Mouse (Mus musculus): ENCODE data around the gene Il17a. TPM values are rescaled to one million over a fixed set of nuclear protein-coding genes. Genes with fewer than 3 reads are reported as not detected.

Il17a gene
- polyA plus RNA-seq, 1 experiment from 2014 or later, result not detected

- Histone ChIP-seq H3K9me3 (ENCODE audit: control insufficient read depth, low read length) (no peaks in the 10 kb centered on the region), H3K4me3 (ENCODE audit: low read depth, low read length) (no peak overlapping the region), H3K36me3 (ENCODE audit: control insufficient read depth, insufficient read depth, low read length) (no peaks in the 10 kb centered on the region), H3K27me3 (ENCODE audit: control insufficient read depth, insufficient read depth, low read length) (no peaks in the 10 kb centered on the region), H3K27ac (ENCODE audit: low read depth, low read length) (no peak overlapping the region), H3K9ac (ENCODE audit: low read length) (no peak overlapping the region), H3K4me2 (ENCODE audit: low read depth) (no peak overlapping the region), H3K4me1 (ENCODE audit: control insufficient read depth, insufficient read depth, low read length) (no peaks in the 10 kb centered on the region)
- WGBS, result 66% methylated on average over 3 of the region's 3 CpGs
- ATAC-seq (ENCODE audit: insufficient read depth, low FRiP score, low TSS enrichment) (no peak), DNase-seq (ENCODE audit: low spot score) (no peak)
These were observed 30.7 kb upstream of the Il17a start for GRCm38 (mm10) chr1:20700011-20700410.

GRCm38 (mm10) chr1:20736572-20736971 lies 5.9 kb downstream of the Il17a start:
- H3K27ac ChIP-seq (ENCODE audit: low read depth, low read length), result no peak overlapping the region
- DNase-seq (ENCODE audit: low spot score), result no peak
- H3K4me3 ChIP-seq (ENCODE audit: low read depth, low read length), result no peak overlapping the region
- no peak overlapping the region for H3K9ac ChIP-seq (ENCODE audit: low read length)
- WGBS, result 84% methylated on average over 4 of the region's 4 CpGs
- no peaks in the 10 kb centered on the region for H3K4me1 ChIP-seq (ENCODE audit: control insufficient read depth, insufficient read depth, low read length)
- no peaks in the 10 kb centered on the region for H3K36me3 ChIP-seq (ENCODE audit: control insufficient read depth, insufficient read depth, low read length)
- H3K9me3 ChIP-seq (ENCODE audit: control insufficient read depth, low read length), result no peaks in the 10 kb centered on the region
- H3K4me2 ChIP-seq (ENCODE audit: low read depth), result no peak overlapping the region
- ATAC-seq (ENCODE audit: insufficient read depth, low FRiP score, low TSS enrichment), result no peak
- H3K27me3 ChIP-seq (ENCODE audit: control insufficient read depth, insufficient read depth, low read length), result no peaks in the 10 kb centered on the region

- no peaks in the 10 kb centered on the region for H3K27me3 ChIP-seq (ENCODE audit: control insufficient read depth, insufficient read depth, low read length)
- 87% methylated on average over 2 of the region's 2 CpGs for WGBS
- H3K4me1 ChIP-seq (ENCODE audit: control insufficient read depth, insufficient read depth, low read length), result no peaks in the 10 kb centered on the region
- no peak for DNase-seq (ENCODE audit: low spot score)
- H3K27ac ChIP-seq (ENCODE audit: low read depth, low read length), result no peak overlapping the region
- H3K9ac ChIP-seq (ENCODE audit: low read length), result no peak overlapping the region
- H3K36me3 ChIP-seq (ENCODE audit: control insufficient read depth, insufficient read depth, low read length), result no peaks in the 10 kb centered on the region
- H3K4me2 ChIP-seq (ENCODE audit: low read depth), result no peak overlapping the region
- no peak overlapping the region for H3K4me3 ChIP-seq (ENCODE audit: low read depth, low read length)
- no peaks in the 10 kb centered on the region for H3K9me3 ChIP-seq (ENCODE audit: control insufficient read depth, low read length)
- ATAC-seq (ENCODE audit: insufficient read depth, low FRiP score, low TSS enrichment), result no peak
These were observed 7.8 kb downstream of the Il17a start for GRCm38 (mm10) chr1:20738483-20738882.

GRCm38 (mm10) chr1:20740496-20740998 lies 9.8 kb downstream of the Il17a start:
- 79% methylated on average over 3 of the region's 3 CpGs for WGBS
- ATAC-seq (ENCODE audit: insufficient read depth, low FRiP score, low TSS enrichment), result no peak
- no peak overlapping the region for H3K4me3 ChIP-seq (ENCODE audit: low read depth, low read length)
- DNase-seq (ENCODE audit: low spot score), result no peak
- H3K27ac ChIP-seq (ENCODE audit: low read depth, low read length), result no peak overlapping the region
- H3K4me1 ChIP-seq (ENCODE audit: control insufficient read depth, insufficient read depth, low read length), result no peaks in the 10 kb centered on the region
- no peaks in the 10 kb centered on the region for H3K27me3 ChIP-seq (ENCODE audit: control insufficient read depth, insufficient read depth, low read length)
- no peak overlapping the region for H3K4me2 ChIP-seq (ENCODE audit: low read depth)
- H3K36me3 ChIP-seq (ENCODE audit: control insufficient read depth, insufficient read depth, low read length), result no peaks in the 10 kb centered on the region
- H3K9ac ChIP-seq (ENCODE audit: low read length), result no peak overlapping the region
- H3K9me3 ChIP-seq (ENCODE audit: control insufficient read depth, low read length), result no peaks in the 10 kb centered on the region

- Histone ChIP-seq H3K27me3 (ENCODE audit: control insufficient read depth, insufficient read depth, low read length) (no peaks in the 10 kb centered on the region), H3K4me3 (ENCODE audit: low read depth, low read length) (no peak overlapping the region), H3K4me1 (ENCODE audit: control insufficient read depth, insufficient read depth, low read length) (no peaks in the 10 kb centered on the region), H3K27ac (ENCODE audit: low read depth, low read length) (no peak overlapping the region), H3K36me3 (ENCODE audit: control insufficient read depth, insufficient read depth, low read length) (no peaks in the 10 kb centered on the region), H3K4me2 (ENCODE audit: low read depth) (no peak overlapping the region), H3K9ac (ENCODE audit: low read length) (no peak overlapping the region), H3K9me3 (ENCODE audit: control insufficient read depth, low read length) (no peaks in the 10 kb centered on the region)
- DNase-seq (ENCODE audit: low spot score), result no peak
- WGBS, result 90% methylated on average over 10 of the region's 10 CpGs
- no peak for ATAC-seq (ENCODE audit: insufficient read depth, low FRiP score, low TSS enrichment)
These were observed 23.7 kb downstream of the Il17a start for GRCm38 (mm10) chr1:20754439-20754838.

DNA sequence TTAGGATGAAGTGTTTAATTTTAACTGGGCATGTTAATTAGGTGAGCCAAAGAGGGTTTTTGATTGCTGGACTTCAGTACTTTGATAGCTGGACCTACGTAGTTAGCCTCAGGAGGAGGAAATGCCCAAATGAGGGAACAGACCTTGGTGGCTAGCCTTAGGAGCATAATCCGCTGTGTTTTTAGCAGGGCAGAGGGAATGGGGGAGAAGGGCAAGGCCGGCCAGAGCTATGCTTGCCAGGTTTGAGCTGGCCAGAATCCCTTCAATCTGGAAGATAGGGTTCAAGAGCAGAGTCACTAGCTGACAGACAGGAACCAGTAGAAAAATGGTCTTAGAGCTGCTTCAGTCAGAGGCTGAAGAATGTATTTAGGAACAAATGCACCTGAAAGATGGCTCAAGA lies 26.9 kb downstream of the Il17a start:
- ATAC-seq (ENCODE audit: insufficient read depth, low FRiP score, low TSS enrichment) (no peak), DNase-seq (ENCODE audit: low spot score) (no peak)
- Histone ChIP-seq H3K4me2 (ENCODE audit: low read depth) (no peak overlapping the region), H3K27ac (ENCODE audit: low read depth, low read length) (no peak overlapping the region), H3K4me3 (ENCODE audit: low read depth, low read length) (no peak overlapping the region), H3K36me3 (ENCODE audit: control insufficient read depth, insufficient read depth, low read length) (no peaks in the 10 kb centered on the region), H3K27me3 (ENCODE audit: control insufficient read depth, insufficient read depth, low read length) (no peaks in the 10 kb centered on the region), H3K9ac (ENCODE audit: low read length) (no peak overlapping the region), H3K4me1 (ENCODE audit: control insufficient read depth, insufficient read depth, low read length) (no peaks in the 10 kb centered on the region), H3K9me3 (ENCODE audit: control insufficient read depth, low read length) (no peaks in the 10 kb centered on the region)
- 83% methylated on average over 3 of the region's 3 CpGs for WGBS

GRCm38 (mm10) chr1:20759799-20760198 lies 29.1 kb downstream of the Il17a start:
- WGBS, result 87% methylated on average over 10 of the region's 10 CpGs
- no peaks in the 10 kb centered on the region for H3K27me3 ChIP-seq (ENCODE audit: control insufficient read depth, insufficient read depth, low read length)
- H3K27ac ChIP-seq (ENCODE audit: low read depth, low read length), result no peak overlapping the region
- H3K9ac ChIP-seq (ENCODE audit: low read length), result no peak overlapping the region
- no peaks in the 10 kb centered on the region for H3K4me1 ChIP-seq (ENCODE audit: control insufficient read depth, insufficient read depth, low read length)
- H3K4me3 ChIP-seq (ENCODE audit: low read depth, low read length), result no peak overlapping the region
- no peaks in the 10 kb centered on the region for H3K9me3 ChIP-seq (ENCODE audit: control insufficient read depth, low read length)
- no peak overlapping the region for H3K4me2 ChIP-seq (ENCODE audit: low read depth)
- DNase-seq (ENCODE audit: low spot score) (no peak), ATAC-seq (ENCODE audit: insufficient read depth, low FRiP score, low TSS enrichment) (no peak)
- no peaks in the 10 kb centered on the region for H3K36me3 ChIP-seq (ENCODE audit: control insufficient read depth, insufficient read depth, low read length)

DNA sequence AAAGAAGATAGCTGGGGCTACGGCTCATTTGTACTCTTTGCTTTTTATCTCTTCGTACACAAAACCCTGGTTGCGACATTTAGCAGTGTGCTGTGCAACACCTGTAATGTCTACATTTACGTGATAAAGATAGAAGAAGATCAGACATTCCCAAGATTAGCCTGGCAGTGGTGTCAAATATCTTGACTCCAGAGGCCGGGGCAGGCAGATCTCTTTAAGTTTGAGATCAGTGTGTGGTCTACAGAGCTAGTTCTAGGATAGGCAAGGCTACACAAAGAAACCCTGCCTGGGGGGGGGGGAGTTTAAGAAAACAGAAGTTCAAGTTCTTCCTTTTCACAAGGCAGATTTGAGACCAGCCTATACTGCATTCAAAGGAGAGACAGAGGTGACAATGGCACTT lies 29.6 kb downstream of the Il17a start:
- WGBS, result 87% methylated on average over 5 of the region's 5 CpGs
- Histone ChIP-seq H3K36me3 (ENCODE audit: control insufficient read depth, insufficient read depth, low read length) (no peaks in the 10 kb centered on the region), H3K9me3 (ENCODE audit: control insufficient read depth, low read length) (no peaks in the 10 kb centered on the region), H3K27me3 (ENCODE audit: control insufficient read depth, insufficient read depth, low read length) (no peaks in the 10 kb centered on the region), H3K4me3 (ENCODE audit: low read depth, low read length) (no peak overlapping the region), H3K4me2 (ENCODE audit: low read depth) (no peak overlapping the region), H3K27ac (ENCODE audit: low read depth, low read length) (no peak overlapping the region), H3K9ac (ENCODE audit: low read length) (no peak overlapping the region), H3K4me1 (ENCODE audit: control insufficient read depth, insufficient read depth, low read length) (no peaks in the 10 kb centered on the region)
- no peak for DNase-seq (ENCODE audit: low spot score)
- ATAC-seq (ENCODE audit: insufficient read depth, low FRiP score, low TSS enrichment), result no peak

GRCm38 (mm10) chr1:20761411-20761810 lies 30.7 kb downstream of the Il17a start:
- Histone ChIP-seq H3K27ac (ENCODE audit: low read depth, low read length) (no peak overlapping the region), H3K9me3 (ENCODE audit: control insufficient read depth, low read length) (no peaks in the 10 kb centered on the region), H3K27me3 (ENCODE audit: control insufficient read depth, insufficient read depth, low read length) (no peaks in the 10 kb centered on the region), H3K36me3 (ENCODE audit: control insufficient read depth, insufficient read depth, low read length) (no peaks in the 10 kb centered on the region), H3K4me2 (ENCODE audit: low read depth) (no peak overlapping the region), H3K4me3 (ENCODE audit: low read depth, low read length) (no peak overlapping the region), H3K4me1 (ENCODE audit: control insufficient read depth, insufficient read depth, low read length) (no peaks in the 10 kb centered on the region), H3K9ac (ENCODE audit: low read length) (no peak overlapping the region)
- DNase-seq (ENCODE audit: low spot score) (no peak), ATAC-seq (ENCODE audit: insufficient read depth, low FRiP score, low TSS enrichment) (no peak)
- WGBS, result 58% methylated on average over 4 of the region's 4 CpGs

All from neural tube, embryonic 11.5 days (tissue).